Mouse (Mus musculus): ENCODE results near the gene Fzd2. TPM values are rescaled to one million over a fixed set of nuclear protein-coding genes. Genes with fewer than 3 reads are reported as not detected.
A peak's percentile ranks its signal among the peaks of the same experiment; 100 is the strongest.
"Not testable (repeated sequence)": the region's sequence is repeated elsewhere in the genome, so short reads cannot be mapped to it uniquely, and the experiment has no call there.

The Fzd2 gene
- total RNA-seq (2021) = 1 to 10 TPM; 1.3 to 2.4 TPM
- long read RNA-seq, experiment 1, transcript Fzd2-201 (1 exons, 3,663 nt) = major isoform, 5 of 5 reads
- long read RNA-seq, experiment 1, partial matches to known transcripts = 0 of 5 reads
- long read RNA-seq, experiment 1, other reads (novel, unspliced or antisense) = 0 of 5 reads
- long read RNA-seq, experiment 2, transcript Fzd2-201 (1 exons, 3,663 nt) = major isoform, 5 of 5 reads
- long read RNA-seq, experiment 2, partial matches to known transcripts = 0 of 5 reads
- long read RNA-seq, experiment 2, other reads (novel, unspliced or antisense) = 0 of 5 reads

DNA sequence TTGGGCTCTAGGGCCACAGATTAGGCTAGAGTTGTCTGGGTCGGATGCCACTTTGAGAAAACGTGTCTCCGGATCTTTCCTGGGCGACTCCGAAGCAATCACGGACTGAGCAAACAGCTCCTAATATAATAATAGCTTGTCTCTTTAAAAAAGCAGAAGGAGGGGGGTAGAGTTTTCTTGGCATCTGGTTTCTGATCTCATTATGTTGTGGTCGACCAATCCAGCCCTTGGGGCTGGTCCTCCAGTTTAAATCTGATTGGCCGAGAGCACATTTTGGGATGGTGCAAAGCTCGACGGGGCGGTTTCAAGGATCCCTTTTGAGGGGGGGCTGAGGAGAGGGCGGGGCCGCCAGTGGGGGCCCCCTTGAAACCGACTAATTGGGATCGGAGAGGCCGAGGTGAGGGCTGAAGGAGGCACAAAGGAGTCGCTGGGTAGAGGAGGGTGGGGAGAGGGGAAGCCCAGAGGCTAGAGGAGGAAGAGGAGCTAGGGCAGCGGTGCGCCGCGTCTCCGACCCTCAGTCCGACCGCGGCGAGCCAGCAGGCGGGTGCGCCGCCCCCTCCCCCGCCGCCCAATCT lies at the start of gene Fzd2:
Gene Fzd2 (plus strand): TSS at position 387 of the 575 bp plus-strand sequence.
- peak; percentile 65 to 79 for DNase-seq
- intact Hi-C loops (cut with DNase I) = no loop called here

DNA sequence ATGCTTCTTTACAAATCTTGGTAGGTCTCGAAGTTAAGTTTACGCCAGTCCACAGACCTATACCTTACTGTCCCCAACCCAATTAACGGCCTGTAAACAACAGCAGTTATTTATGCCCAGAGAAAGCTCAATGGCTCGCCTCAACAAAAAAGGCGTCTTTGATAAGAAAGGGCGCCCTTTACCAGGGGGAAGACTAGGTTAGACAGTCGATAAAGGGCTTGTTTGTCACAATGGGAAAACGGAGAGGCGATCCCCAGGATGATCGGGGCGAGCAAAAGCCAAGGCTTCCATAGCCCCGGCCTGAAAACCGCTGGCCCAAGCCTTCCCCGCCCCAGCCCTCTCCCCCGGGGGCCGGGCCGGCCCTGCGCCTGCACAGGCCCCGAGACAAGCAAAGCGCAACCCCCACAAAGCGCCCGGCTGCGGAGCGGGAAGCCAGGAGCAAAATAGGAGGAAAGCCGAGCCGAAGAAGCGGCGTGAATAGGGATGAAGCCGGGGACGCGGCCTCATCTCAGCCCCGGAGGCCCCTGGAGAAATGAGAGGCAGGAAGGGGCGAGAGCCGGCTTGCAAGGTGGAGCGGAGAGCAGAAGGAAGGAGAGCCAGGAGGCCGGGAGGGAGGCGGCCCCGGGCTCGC lies 48.7 kb upstream of the Fzd2 start:
- no peak for DNase-seq
- intact Hi-C loops (cut with DNase I) = no loop called here

DNA sequence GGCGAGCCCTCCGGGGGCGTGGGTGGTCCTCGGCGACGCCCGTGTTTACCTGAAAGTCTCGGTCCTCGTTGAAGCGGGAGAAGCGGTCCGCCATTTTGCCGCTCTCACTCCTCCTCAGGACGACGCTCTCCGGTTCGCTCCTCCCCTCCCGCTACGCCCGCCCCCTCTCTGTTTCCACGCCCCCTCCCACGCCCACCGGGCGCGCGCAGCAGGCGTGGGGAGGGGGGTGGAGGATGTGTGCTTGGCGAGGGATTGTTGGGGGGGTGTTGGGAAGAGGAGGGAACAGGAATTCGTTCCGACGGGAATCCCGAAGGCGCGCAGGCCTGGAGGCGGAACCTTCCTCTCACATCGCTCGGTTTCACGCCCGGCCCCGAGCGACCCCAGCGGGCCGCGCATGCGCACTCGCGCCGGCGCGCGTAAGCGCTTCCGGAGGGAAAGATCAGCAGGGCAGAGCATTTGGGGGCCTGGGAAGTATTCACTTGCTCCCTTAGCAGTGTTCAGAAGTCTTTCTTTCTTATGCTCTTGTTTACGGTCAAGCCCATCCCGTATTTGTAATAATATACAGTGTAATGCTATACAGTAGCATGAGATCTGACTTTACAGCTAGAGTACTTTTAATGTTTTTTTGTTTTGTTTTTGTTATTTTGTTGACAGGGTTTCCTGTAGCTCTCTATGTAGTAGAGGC lies 48.0 kb upstream of the Fzd2 start, which contains the start of gene Gpatch8:
Gene Gpatch8 (minus strand): TSS at position 362 of the 685 bp plus-strand sequence.
- intact Hi-C loops (cut with DNase I) = no loop called here
- peak; percentile 91 to 94 for DNase-seq

DNA sequence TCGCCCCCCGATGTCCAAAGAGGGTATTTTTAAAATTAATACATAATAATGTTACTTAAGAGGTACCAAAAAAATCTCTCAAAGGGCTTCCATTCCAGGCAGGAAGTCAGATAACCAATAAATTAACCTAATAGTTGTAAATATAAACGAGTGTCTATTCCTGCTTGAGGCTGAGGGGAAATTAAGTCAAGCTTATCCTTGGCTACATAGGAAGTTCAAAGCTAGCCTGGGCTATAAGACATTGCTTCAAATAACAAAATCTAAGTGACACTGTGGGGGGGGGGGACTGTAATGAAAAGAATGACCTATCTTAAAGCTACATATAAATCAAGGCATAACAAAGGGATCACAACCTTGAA lies 47.5 kb upstream of the Fzd2 start:
- DNase-seq = no peak
- intact Hi-C loops (cut with DNase I) = no loop called here

DNA sequence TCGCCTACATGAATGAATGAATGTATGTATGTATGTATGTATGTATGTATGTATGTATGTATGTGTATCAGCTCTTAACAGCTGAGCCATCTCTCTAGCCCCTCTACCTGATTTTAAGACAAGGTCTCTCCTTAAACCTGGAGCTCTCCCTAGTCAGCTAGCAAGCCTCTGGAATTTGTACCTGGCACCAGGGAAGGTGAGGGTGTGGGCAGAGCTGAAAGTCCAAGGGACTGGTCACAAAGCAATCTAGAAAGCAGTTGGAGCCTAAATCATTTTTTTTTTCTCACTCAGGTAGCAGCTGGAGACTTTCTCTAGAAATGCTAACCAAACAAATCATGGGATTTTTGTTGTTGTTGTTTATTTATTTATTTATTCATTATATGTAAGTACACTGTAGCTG lies 46.8 kb upstream of the Fzd2 start:
- intact Hi-C loops (cut with DNase I) = no loop called here
- DNase-seq = no peak

DNA sequence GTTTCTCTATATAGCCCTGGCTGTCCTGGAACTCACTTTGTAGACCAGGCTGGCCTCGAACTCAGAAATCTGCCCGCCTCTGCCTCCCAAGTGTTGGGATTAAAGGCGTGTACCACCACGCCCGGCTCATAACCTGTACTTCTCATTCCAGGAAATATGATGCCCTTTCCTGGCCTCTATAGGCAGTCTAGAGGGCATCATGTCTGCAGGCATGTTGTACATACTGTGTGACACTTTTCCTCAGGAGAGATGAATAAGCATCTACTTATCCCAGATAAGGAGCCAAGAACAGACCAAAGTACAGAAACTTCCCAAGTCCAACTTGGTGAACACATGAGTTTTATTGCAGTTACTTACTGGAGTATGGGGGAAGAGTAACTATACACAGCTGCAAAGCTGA lies 45.5 kb upstream of the Fzd2 start:
- no peak for DNase-seq
- intact Hi-C loops (cut with DNase I) = no loop called here

DNA sequence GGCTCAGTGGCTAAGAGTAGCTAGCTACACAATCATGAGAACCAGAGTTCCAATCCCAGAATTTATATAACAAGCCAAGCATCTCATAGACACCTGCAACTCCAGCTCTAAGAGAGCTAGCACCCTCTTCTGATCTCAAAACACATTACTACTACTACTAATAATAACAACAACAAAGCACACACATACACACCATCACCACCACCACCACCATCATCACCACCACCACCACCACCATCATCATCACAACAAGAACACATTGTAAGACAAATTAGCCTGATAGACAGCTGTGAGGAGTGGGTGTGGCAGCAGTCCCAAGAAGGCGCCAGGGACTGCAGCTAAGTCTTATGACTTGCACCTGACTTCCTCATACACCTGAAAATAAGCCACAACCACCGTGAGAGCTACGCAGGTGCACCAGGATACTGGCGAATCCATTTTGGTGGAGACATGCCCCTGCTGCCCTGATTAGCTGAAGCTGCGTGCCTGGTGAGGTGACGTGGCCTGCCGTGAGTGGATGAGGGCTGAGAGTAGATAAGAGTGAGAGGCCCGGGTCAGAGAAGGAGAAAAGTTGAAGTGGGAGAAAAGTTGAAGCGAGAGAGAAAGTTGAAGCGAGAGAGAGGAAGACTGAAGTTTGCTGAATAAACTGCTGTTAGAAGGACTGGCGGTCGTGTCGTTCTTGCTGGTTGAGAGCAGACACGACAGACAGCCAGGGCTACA lies 39.1 kb upstream of the Fzd2 start:
- intact Hi-C loops (cut with DNase I); DNase-seq: not testable (repeated sequence)

DNA sequence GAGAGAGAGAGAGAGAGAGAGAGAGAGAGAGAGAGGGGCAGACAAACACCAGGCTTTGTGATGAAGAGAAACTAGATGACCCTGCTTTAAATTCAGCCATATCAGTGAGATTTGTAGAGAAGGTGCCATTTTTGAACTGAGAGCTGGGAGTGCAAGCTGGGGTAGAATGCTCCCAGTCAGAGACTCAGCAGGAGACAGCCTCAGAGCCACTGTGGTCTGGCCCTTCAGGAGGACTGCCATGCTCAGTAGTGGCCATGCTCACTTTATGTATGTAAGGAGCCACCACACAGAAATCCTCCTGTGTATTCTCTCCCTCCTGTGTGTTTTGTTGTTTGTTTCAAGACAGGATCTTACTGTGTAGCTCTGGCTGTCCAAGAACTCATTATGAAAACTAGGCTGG lies 38.5 kb upstream of the Fzd2 start:
- intact Hi-C loops (cut with DNase I) = no loop called here
- DNase-seq = no peak

DNA sequence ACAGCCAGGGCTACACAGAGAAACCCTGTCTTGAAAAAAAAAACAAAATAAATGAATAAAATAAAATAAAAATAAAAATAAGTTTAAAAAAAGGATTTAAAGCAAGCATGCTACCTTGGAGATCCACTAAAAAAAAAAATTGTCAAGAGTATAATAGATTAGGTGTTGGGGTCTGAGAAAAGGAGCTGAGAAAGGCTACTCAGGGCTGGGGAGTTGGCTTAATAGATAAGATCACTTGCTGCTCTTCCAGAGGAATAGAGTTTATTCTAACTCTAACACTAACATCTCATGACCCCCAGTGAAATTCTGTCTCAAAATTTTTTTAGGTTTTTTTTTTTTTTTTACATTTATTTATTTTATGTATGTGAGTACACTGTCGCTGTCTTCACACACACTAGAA lies 37.9 kb upstream of the Fzd2 start:
- no peak for DNase-seq
- intact Hi-C loops (cut with DNase I) = no loop called here

DNA sequence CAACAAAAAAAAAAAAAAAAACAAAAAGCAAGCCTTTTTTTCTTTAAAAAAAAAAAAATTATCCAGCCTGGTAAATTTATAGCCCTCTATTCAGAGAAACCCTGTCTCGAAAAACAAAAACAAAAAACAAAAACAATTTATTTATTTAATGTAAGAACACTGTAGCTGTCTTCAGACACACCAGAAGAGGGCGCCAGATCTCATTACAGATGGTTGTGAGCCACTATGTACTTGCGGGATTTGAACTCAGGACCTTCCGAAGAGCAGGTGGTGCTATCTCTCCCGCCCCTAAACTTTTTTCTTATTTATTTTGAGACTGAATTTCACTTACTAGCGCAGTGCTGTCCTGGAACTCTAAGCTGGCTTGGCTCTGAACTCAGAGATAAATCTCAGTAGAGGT lies 37.0 kb upstream of the Fzd2 start:
- intact Hi-C loops (cut with DNase I) = no loop called here
- no peak for DNase-seq

DNA sequence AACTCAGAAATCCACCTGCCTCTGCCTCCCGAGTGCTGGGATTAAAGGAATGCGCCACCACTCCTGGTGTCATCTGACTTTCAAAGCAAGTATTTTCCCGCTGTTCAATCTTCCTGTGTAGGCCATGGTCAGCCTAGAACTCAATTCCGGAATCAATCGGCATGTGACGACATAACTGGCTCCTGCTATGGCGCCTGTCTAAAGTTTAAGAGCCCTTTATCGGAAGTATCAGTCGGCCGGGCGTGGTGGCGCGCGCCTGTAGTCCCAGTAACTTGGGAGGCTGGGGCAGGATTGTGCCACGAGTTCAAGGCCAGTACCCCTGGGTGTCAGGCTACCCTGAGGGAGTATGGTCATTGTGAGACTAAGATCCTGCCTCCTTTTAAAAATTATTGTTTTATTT lies 36.5 kb upstream of the Fzd2 start:
- DNase-seq = no peak
- intact Hi-C loops (cut with DNase I) = no loop called here

DNA sequence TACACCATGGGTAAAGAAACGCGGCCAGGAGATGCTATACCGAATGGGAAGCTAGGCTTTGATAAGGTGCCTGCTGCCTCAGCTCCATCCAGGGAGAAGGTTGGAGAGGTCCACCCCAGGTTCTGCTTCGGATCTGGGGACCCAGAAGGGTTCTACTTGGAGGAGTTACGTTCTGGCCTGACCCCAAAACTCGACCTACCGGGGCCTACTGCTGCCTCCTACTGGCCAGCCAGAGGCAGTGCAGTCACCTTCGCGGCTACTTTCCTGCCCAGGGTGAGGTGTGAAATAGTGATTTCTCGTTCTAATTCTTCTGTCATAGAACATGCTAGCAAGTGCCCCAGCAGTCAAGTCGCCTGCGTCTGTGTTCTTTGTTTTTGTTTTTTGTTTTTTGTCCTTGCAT lies 36.0 kb upstream of the Fzd2 start:
- no peak for DNase-seq
- intact Hi-C loops (cut with DNase I) = no loop called here

DNA sequence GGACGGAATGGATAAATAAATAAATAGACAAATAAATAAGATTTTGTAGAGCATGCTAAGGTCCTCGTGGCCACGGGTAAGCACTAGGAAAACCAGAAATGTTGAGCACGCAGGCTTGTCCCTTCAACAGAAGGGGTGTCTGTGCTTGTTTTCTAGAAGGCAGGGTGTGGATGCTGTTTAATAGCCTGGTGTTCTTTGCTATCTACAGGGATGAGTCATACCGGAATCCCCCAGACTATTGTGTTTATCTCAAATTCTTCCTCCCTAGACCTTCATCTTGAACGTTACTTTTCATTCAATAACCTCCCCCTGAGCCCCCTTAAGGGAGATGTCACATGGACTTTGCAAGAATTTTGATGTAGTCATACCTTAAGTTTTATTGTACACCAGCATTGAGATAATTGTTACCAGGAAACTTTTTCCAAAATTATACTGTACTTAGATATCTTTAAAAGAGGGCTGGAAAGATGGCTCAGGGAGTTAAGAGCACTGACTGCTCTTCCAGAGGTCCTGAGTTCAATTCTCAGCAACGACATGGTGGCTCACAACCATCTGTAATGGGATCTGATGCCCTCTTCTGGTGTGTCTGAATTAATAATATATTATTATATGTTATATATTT lies 35.3 kb upstream of the Fzd2 start:
- DNase-seq = no peak
- intact Hi-C loops (cut with DNase I) = no loop called here

DNA sequence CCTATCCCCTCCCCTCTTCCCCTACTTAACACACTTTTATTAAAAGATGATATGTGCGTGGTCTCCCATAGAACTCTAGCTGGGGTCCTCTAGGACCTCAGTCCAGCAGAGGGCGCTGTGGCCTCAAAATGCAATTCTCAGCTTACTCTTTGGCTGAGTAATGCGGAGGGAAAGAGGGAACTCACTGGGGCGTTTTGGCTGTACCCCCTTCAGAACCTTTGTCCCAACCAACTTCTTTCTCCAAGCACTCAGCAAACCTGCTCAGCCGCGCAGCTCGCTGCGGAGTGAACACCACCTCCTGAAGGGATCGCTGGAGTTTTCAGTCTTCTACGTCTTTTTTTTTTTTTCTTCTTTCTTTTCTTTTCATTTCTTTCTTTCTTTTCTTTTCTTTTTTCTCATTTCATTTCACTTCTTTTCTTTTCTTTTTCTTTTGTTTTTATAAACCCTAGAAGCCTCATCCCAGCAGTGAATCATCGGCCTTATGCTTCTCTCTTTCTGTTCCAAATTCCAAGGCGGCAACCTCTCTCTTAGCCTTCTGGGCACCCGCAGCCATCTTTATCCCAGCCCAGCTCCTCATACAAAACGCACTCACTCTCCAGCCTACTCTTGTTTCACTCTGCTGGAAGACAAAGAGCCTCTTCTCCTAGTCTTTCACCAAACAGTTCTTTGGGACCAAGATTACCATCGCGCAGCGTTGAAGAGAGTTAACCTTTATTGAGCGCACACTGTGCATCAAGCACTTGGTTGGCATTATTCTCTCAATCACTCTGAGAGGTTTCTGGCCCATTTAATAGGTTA lies 31.1 kb upstream of the Fzd2 start:
- intact Hi-C loops (cut with DNase I) = loop anchor here (1.0 kb wide), 1 partner anchor 79 kb away; no protein-coding TSS in a partner anchor
- peak; percentile 75 to 82 for DNase-seq

DNA sequence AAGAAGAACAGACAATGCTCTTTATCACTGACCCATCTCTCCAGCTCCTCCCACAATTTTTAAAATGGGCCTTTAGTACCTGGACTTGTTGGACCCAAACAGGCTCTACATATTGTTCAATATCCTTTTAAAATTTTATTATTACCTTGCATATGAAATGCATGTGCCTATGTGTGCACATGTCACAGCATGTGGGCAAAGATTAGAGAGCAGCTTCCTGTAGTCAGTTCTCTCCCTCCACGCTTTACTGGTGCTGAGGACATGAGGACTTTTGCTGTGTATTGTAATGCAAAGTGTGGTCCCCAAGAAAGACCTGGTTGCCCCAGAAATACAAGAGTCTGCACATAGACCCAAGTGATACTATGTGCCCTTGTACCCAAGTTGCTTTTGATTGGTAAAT lies 29.2 kb upstream of the Fzd2 start:
- no peak for DNase-seq
- intact Hi-C loops (cut with DNase I) = no loop called here

DNA sequence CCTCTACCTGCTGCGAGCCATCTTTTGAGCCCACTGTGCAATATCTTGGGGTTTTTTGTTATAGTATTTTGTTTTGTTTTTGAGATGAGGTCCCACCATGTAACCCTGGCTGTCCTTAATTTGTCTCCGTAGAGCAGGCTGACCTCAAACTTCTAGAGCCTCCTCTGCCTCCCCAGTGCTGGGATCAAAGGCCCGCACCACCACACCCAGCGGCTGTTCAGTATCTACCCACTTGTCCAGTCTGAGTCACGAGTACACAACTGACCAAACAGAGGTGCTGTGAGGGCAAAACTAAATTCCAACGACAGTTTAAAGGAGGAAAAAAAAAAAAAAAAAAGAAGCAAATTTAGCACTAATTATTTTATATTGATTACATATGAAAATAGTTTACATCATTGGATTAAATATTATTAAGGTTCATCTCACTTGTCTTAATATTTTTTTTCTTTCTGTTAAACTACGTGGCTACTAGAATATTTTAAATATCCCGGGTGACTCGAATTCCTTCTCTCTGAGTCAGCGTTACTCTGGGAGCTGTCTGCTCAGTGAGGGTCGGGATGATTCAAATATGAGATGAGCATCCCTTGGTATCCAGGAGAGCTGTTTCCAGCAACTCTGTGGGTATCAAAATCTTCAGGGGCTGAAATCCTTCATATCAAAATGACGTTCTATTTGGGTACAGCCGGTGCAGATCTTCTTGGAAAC lies 28.0 kb upstream of the Fzd2 start:
- DNase-seq = no peak
- intact Hi-C loops (cut with DNase I) = no loop called here

DNA sequence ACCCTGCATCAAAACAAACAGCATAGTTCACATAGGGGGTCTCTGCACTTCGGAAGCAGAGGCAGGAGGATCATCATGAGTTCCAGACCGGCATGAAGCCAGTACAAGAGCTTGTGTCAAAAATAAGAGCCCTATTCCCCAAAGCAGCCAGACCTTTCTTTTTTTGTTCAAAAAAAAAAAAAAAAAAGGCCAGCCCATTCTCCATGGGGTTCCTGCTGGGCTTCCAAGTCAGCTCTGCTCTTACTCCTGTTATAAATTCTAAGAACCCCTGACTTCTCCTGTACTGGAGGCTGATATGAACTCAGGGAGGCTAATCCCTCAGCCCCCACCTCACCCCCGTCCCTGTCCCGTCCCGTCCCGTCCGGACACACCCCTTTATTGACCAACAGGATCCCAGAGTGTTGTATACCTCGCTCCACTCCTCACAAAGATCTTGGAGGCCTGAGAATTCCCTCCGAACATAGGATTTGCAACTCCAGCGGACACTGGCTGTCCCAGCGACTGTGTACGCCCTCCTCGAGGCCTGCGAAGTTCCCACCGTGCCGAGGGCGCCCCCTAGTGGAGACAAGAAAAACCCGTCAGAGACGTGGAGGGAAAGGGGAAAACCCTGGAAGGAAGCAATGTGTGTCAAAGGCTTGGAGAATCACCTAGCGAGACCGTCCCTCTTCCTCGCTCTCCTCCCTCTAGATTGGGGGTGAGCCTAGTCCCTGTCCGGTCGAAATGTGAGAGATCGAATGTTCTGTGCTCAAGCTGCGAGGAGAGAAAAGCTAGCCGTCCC lies 25.7 kb upstream of the Fzd2 start:
- DNase-seq = peak; percentile 75 to 83
- intact Hi-C loops (cut with DNase I) = loop anchor here (2.0 kb wide), 1 partner anchor 94 kb away; no protein-coding TSS in a partner anchor

Data from gastrocnemius, postnatal 36 days (tissue).